Mouse (Mus musculus): Measurements from ENCODE around the gene Ralgds. TPM values are rescaled to one million over a fixed set of nuclear protein-coding genes. Genes with fewer than 3 reads are reported as not detected.
A peak's percentile ranks its signal among the peaks of the same experiment; 100 is the strongest.

Gene Ralgds
- polyA plus RNA-seq, 1 experiment from 2014 or later = 27.5 TPM

DNA sequence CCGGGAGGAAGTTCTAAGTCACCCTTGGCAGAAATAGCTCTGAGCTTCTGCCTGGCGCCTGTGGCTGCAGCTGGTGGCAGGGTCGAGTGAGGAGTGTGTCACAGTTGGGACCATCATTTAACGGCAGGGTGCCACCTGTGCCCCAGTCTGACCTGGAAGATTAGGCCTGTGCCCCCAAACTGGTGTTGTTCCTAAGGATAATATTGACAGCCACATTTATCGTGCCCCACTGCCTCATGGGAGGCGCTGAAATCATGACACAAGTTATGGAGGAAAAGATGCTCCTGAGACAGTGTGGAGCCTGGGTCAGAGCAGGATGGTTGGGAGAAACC, 86.6 kb downstream of the Ralgds start:
- ATAC-seq (ENCODE audit: insufficient read depth, low FRiP score, low read depth) = no peak
- H3K27me3 ChIP-seq (replicated peaks) = no peaks in the 10 kb centered on the region
- WGBS = 78% methylated on average over 6 of the region's 6 CpGs
- no peaks in the 10 kb centered on the region for H3K9me3 ChIP-seq
- no peaks in the 10 kb centered on the region; the same call in 1 of the 2 replicates for H3K4me1 ChIP-seq
- no peak overlapping the region for H3K4me2 ChIP-seq
- no peak overlapping the region for H3K4me3 ChIP-seq (replicated peaks)
- H3K36me3 ChIP-seq = no peaks in the 10 kb centered on the region
- H3K9ac ChIP-seq = no peak overlapping the region
- H3K27ac ChIP-seq = no peak overlapping the region

DNA sequence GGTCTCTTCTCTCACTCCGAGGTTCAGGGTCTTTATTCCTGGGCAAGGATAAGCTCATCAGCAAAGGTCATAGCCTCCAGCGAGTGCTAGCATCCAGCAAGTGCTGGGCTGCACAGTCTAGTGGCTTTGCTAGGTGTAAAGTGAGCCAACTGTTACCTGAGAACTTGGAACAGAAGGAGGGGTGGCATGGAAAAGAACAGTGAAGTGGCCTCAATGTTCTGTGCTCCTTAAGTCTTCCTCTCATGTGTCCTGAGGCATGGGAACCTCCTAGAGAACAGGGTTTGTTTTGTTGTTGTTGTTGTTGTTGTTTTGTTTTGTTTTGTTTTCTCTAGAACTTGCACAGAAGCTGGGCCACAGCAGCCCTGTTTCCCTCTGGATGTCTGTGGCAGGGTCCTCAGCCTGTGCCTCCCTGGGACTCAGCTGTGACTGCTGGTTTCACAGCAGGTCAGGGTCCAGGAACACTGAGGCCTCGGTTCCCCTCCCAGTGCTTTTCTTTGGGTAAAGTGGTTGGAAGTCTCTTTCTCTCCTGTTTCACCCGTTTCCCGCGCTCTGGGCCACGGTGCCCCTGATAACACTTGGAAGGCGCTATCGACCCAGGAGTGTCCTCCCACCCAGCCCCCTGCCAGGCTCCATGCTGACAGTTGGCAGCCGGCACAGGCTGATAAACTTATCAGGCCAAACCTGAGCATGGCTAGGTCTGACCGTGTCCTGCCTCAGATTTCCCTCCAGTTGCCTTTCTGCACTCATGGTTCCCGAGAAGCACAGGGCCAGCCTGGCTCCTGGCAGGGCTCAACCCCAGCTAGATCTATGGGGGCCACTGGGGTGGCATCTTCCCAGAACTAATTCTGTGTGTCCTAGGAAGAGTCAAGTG, 89.0 kb downstream of the Ralgds start:
- Histone ChIP-seq H3K27ac (no peak overlapping the region), H3K4me2 (no peak overlapping the region), H3K27me3 (replicated peaks) (no peaks in the 10 kb centered on the region), H3K4me3 (replicated peaks) (no peak overlapping the region), H3K36me3 (no peaks in the 10 kb centered on the region), H3K9ac (no peak overlapping the region), H3K4me1 (no peaks in the 10 kb centered on the region; the same call in 1 of the 2 replicates), H3K9me3 (no peaks in the 10 kb centered on the region)
- 46% methylated on average over 12 of the region's 12 CpGs for WGBS
- peak; percentile 92 for ATAC-seq (ENCODE audit: insufficient read depth, low FRiP score, low read depth)

Other genes starting within 250 kb of the Ralgds start
- gene Ppp1r26, start 66.3 kb upstream of the Ralgds start, polyA plus RNA-seq (2015; fragmentation: Nextera tagmentation; extraction: Ambion mirVana) = 4.4 TPM in 2 replicates
- gene 1700007K13Rik, start 46.8 kb upstream of the Ralgds start, polyA plus RNA-seq (2015; fragmentation: Nextera tagmentation; extraction: Ambion mirVana) = 0.72 and 0.85 TPM in 2 replicates
- gene Mrps2, start 45.1 kb upstream of the Ralgds start, polyA plus RNA-seq (2015; fragmentation: Nextera tagmentation; extraction: Ambion mirVana) = 51.8 and 54.6 TPM in 2 replicates
- gene Gbgt1, start 16.2 kb upstream of the Ralgds start, polyA plus RNA-seq (2015; fragmentation: Nextera tagmentation; extraction: Ambion mirVana) = 2.7 and 3.2 TPM in 2 replicates
- 8.5 and 8.8 TPM in 2 replicates for gene Gm10134, start 7.0 kb upstream of the Ralgds start, polyA plus RNA-seq (2015; fragmentation: Nextera tagmentation; extraction: Ambion mirVana)
- 412 and 563 TPM in 2 replicates for gene Cel, start 50.3 kb downstream of the Ralgds start, polyA plus RNA-seq (2015; fragmentation: Nextera tagmentation; extraction: Ambion mirVana)
- gene Gtf3c5, start 70.6 kb downstream of the Ralgds start, polyA plus RNA-seq (2015; fragmentation: Nextera tagmentation; extraction: Ambion mirVana) = 33.6 and 41.8 TPM in 2 replicates
- 3.1 and 6.9 TPM in 2 replicates for gene Gfi1b, start 108.9 kb downstream of the Ralgds start, polyA plus RNA-seq (2015; fragmentation: Nextera tagmentation; extraction: Ambion mirVana)
- 18.7 and 18.9 TPM in 2 replicates for gene Tsc1, start 128.1 kb downstream of the Ralgds start, polyA plus RNA-seq (2015; fragmentation: Nextera tagmentation; extraction: Ambion mirVana)
- 2.2 and 2.6 TPM in 2 replicates for gene Spaca9, start 186.6 kb downstream of the Ralgds start, polyA plus RNA-seq (2015; fragmentation: Nextera tagmentation; extraction: Ambion mirVana)
- 0.81 and 1.0 TPM in 2 replicates for gene Ak8, start 187.0 kb downstream of the Ralgds start, polyA plus RNA-seq (2015; fragmentation: Nextera tagmentation; extraction: Ambion mirVana)

Data from stomach, embryonic 15.5 days (tissue).